Mouse (Mus musculus): ENCODE measurements around the gene Gbx2. TPM values are rescaled to one million over a fixed set of nuclear protein-coding genes. Genes with fewer than 3 reads are reported as not detected.
A peak's percentile ranks its signal among the peaks of the same experiment; 100 is the strongest.

The Gbx2 gene
- total RNA-seq, 2 experiments from 2014 or later, result not detected

- no peak for DNase-seq
- intact Hi-C loops (cut with DNase I), result no loop called here
Measured at GRCm38 (mm10) chr1:89919206-89919605, 11.8 kb downstream of the Gbx2 start.

GRCm38 (mm10) chr1:89918111-89918510 is 12.9 kb downstream of the Gbx2 start:
- intact Hi-C loops (cut with DNase I), result no loop called here
- no peak for DNase-seq

- no peak for DNase-seq
- intact Hi-C loops (cut with DNase I), result no loop called here
Measured at GRCm38 (mm10) chr1:89913611-89914010, 17.4 kb downstream of the Gbx2 start.

- peak in 1 of 2 experiments; percentile 21 for DNase-seq
- intact Hi-C loops (cut with DNase I), result no loop called here
Measured at GRCm38 (mm10) chr1:89912392-89912791, 18.6 kb downstream of the Gbx2 start.

- intact Hi-C loops (cut with DNase I), result no loop called here
- no peak for DNase-seq
Measured at GRCm38 (mm10) chr1:89909796-89910195, 21.2 kb downstream of the Gbx2 start.

- DNase-seq, result no peak
- intact Hi-C loops (cut with DNase I), result no loop called here
Measured at GRCm38 (mm10) chr1:89902641-89903040, 28.3 kb downstream of the Gbx2 start.

- intact Hi-C loops (cut with DNase I), result no loop called here
- DNase-seq, result no peak
Measured at GRCm38 (mm10) chr1:89902236-89902635, 28.7 kb downstream of the Gbx2 start.

- no peak for DNase-seq
- intact Hi-C loops (cut with DNase I), result no loop called here
Measured at GRCm38 (mm10) chr1:89901381-89901780, 29.6 kb downstream of the Gbx2 start.

- intact Hi-C loops (cut with DNase I), result no loop called here
- DNase-seq, result no peak
Measured at GRCm38 (mm10) chr1:89899761-89900445, 31.1 kb downstream of the Gbx2 start.

GRCm38 (mm10) chr1:89899036-89899435 is 31.9 kb downstream of the Gbx2 start:
- DNase-seq, result no peak

GRCm38 (mm10) chr1:89895801-89896200 is 35.2 kb downstream of the Gbx2 start:
- DNase-seq, result no peak
- intact Hi-C loops (cut with DNase I), result no loop called here

More at GRCm38 (mm10) chr1:89899036-89899435, 31.9 kb downstream of the Gbx2 start:
- intact Hi-C loops (cut with DNase I), result no loop called here

- no peak for DNase-seq
- intact Hi-C loops (cut with DNase I), result no loop called here
Measured at GRCm38 (mm10) chr1:89892281-89892680, 38.7 kb downstream of the Gbx2 start.

- DNase-seq, result no peak
- intact Hi-C loops (cut with DNase I), result no loop called here
Measured at GRCm38 (mm10) chr1:89891400-89891799, 39.6 kb downstream of the Gbx2 start.

GRCm38 (mm10) chr1:89885696-89886095 is 45.3 kb downstream of the Gbx2 start:
- intact Hi-C loops (cut with DNase I), result no loop called here
- DNase-seq, result no peak

- intact Hi-C loops (cut with DNase I), result no loop called here
- no peak for DNase-seq
Measured at GRCm38 (mm10) chr1:89884335-89884734, 46.6 kb downstream of the Gbx2 start.

- intact Hi-C loops (cut with DNase I), result no loop called here
- DNase-seq, result peak in 1 of 2 experiments; percentile 16
Measured at GRCm38 (mm10) chr1:89880834-89881233, 50.1 kb downstream of the Gbx2 start.

- intact Hi-C loops (cut with DNase I), result no loop called here
- no peak for DNase-seq
Measured at GRCm38 (mm10) chr1:89880193-89880592, 50.8 kb downstream of the Gbx2 start.

GRCm38 (mm10) chr1:89878496-89878895 is 52.5 kb downstream of the Gbx2 start:
- intact Hi-C loops (cut with DNase I), result no loop called here
- no peak for DNase-seq

Other genes with a start within 250 kb of the Gbx2 start
- gene Asb18, start 83.5 kb upstream of the Gbx2 start, total RNA-seq (2021), result 10 to 100 TPM; 13.4 to 15.9 TPM
- under 1 TPM in 1 of 2 experiments, not detected in 1; 0.36 TPM for gene Iqca, start 222.2 kb upstream of the Gbx2 start, total RNA-seq (2021)